Mouse (Mus musculus): ENCODE results near the gene Hspa8. TPM values are rescaled to one million over a fixed set of nuclear protein-coding genes. Genes with fewer than 3 reads are reported as not detected.

The Hspa8 gene
- polyA plus RNA-seq (2012; rRNA removed) (1,333 and 1,529 TPM in 2 replicates), polyA plus RNA-seq (2014; fragmentation: Nextera tagmentation; extraction: Ambion mirVana) (1,148 and 1,204 TPM in 2 replicates)

GRCm38 (mm10) chr9:40800675-40801612 is at the start of gene Hspa8:
Hspa8 (plus strand) TSS chr9:40800984.
- H3K9ac ChIP-seq (replicated peaks), result peak within 1 kb of the TSS; percentile 99
- peaks cover 38% of the 10 kb centered on the region for H3K36me3 ChIP-seq (replicated peaks; ENCODE audit: control insufficient read depth, insufficient read depth, low read depth)
- H3K4me3 ChIP-seq (ENCODE audit: insufficient read depth in 1 of 2, low read depth in 2 of 2, low read length in 2 of 2), result peak within 1 kb of the TSS; percentile 79 to 80
- DNase-seq (ENCODE audit: low read depth in 3 of 3, low spot score in 3 of 3) (peak; percentile 97 to 98 (median 97)), ATAC-seq (ENCODE audit: insufficient read depth) (peak; percentile 90)
- TF ChIP-seq EP300 (IDR thresholded peaks at IDR 0.05; ENCODE audit: low read depth) (no peak; the same call in none of the 2 replicates), CTCF (IDR thresholded peaks at IDR 0.05; ENCODE audit: low read depth) (peak; percentile 78)
- H3K27me3 ChIP-seq (ENCODE audit: control insufficient read depth, insufficient read depth, low read length), result no peaks in the 10 kb centered on the region
- no peaks in the 10 kb centered on the region for H3K9me3 ChIP-seq (ENCODE audit: control insufficient read depth, low read length)
- under 1% methylated on average over 82 of the region's 83 CpGs for WGBS (ENCODE audit: insufficient replicate concordance)
- H3K4me1 ChIP-seq (replicated peaks; ENCODE audit: control insufficient read depth in 2 of 2, insufficient read depth in 2 of 2, low read length in 1 of 2), result peaks cover 14 to 16% of the 10 kb centered on the region in 2 experiments
- H3K4me2 ChIP-seq (ENCODE audit: low read depth), result peak within 1 kb of the TSS; percentile 95
- peak within 1 kb of the TSS; percentile 92 for H3K27ac ChIP-seq

GRCm38 (mm10) chr9:40751749-40752148 is 49.0 kb upstream of the Hspa8 start:
- ATAC-seq (ENCODE audit: insufficient read depth) (no peak), DNase-seq (ENCODE audit: low read depth in 3 of 3, low spot score in 3 of 3) (no peak)
- no peak overlapping the region for H3K4me2 ChIP-seq (ENCODE audit: low read depth)
- no peaks in the 10 kb centered on the region for H3K4me1 ChIP-seq (replicated peaks; ENCODE audit: control insufficient read depth in 2 of 2, insufficient read depth in 2 of 2, low read length in 1 of 2)
- no peaks in the 10 kb centered on the region for H3K9me3 ChIP-seq (ENCODE audit: control insufficient read depth, low read length)
- H3K27me3 ChIP-seq (ENCODE audit: control insufficient read depth, insufficient read depth, low read length), result no peaks in the 10 kb centered on the region
- no peaks in the 10 kb centered on the region for H3K36me3 ChIP-seq (replicated peaks; ENCODE audit: control insufficient read depth, insufficient read depth, low read depth)
- no peak overlapping the region for H3K4me3 ChIP-seq (ENCODE audit: insufficient read depth in 1 of 2, low read depth in 2 of 2, low read length in 2 of 2)
- TF ChIP-seq EP300 (IDR thresholded peaks at IDR 0.05; ENCODE audit: low read depth) (no peak), CTCF (IDR thresholded peaks at IDR 0.05; ENCODE audit: low read depth) (peak; percentile 37)
- no peak overlapping the region for H3K9ac ChIP-seq (replicated peaks)
- H3K27ac ChIP-seq, result no peak overlapping the region
- WGBS (ENCODE audit: insufficient replicate concordance), result 51% methylated on average over 3 of the region's 3 CpGs

DNA sequence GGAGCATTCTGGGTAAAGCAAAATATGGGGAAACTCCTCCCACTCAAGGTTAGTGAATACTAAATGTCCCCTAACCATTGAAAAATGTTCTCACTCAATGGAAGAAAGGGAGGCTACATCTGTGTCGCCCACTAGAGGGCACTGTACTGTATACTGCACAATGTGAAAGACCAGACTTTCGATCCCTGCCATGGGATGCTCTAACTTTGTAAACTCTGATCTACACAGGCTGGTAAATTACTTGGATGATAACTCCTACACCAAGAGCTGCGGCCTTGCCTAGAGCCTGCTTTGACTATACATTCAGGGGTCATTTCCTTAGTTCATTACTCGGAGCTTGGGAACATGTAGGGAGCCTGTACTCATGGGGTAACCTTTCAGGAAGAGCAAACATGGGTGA is 44.4 kb upstream of the Hspa8 start:
- DNase-seq (ENCODE audit: low read depth in 3 of 3, low spot score in 3 of 3), result peak in 1 of 3 experiments; percentile 51
- no peak for TF ChIP-seq EP300 (IDR thresholded peaks at IDR 0.05; ENCODE audit: low read depth)
- peak; percentile 79 for TF ChIP-seq CTCF (IDR thresholded peaks at IDR 0.05; ENCODE audit: low read depth)
- H3K27me3 ChIP-seq (ENCODE audit: control insufficient read depth, insufficient read depth, low read length), result no peaks in the 10 kb centered on the region
- WGBS (ENCODE audit: insufficient replicate concordance), result 14% methylated on average over 4 of the region's 4 CpGs
- peak overlapping the region in 1 of 2 experiments; percentile 24; a peak in 2 of 4 replicates for H3K4me3 ChIP-seq (ENCODE audit: insufficient read depth in 1 of 2, low read depth in 2 of 2, low read length in 2 of 2)
- peak; percentile 39; the same call in 1 of the 2 replicates for ATAC-seq (ENCODE audit: insufficient read depth)
- no peak overlapping the region for H3K27ac ChIP-seq
- no peaks in the 10 kb centered on the region for H3K36me3 ChIP-seq (replicated peaks; ENCODE audit: control insufficient read depth, insufficient read depth, low read depth)
- no peaks in the 10 kb centered on the region for H3K9me3 ChIP-seq (ENCODE audit: control insufficient read depth, low read length)
- H3K4me1 ChIP-seq (replicated peaks; ENCODE audit: control insufficient read depth in 2 of 2, insufficient read depth in 2 of 2, low read length in 1 of 2), result peaks cover 0 to 6% of the 10 kb centered on the region in 2 experiments; a peak in 2 of 4 replicates
- no peak overlapping the region for H3K9ac ChIP-seq (replicated peaks)
- peak overlapping the region; percentile 42 for H3K4me2 ChIP-seq (ENCODE audit: low read depth)

GRCm38 (mm10) chr9:40757105-40757626 is 43.6 kb upstream of the Hspa8 start:
- WGBS (ENCODE audit: insufficient replicate concordance), result 20% methylated on average over 12 of the region's 12 CpGs

More at GRCm38 (mm10) chr9:40757105-40757626, 43.6 kb upstream of the Hspa8 start:
- H3K36me3 ChIP-seq (replicated peaks; ENCODE audit: control insufficient read depth, insufficient read depth, low read depth), result no peaks in the 10 kb centered on the region
- no peak overlapping the region for H3K4me3 ChIP-seq (ENCODE audit: insufficient read depth in 1 of 2, low read depth in 2 of 2, low read length in 2 of 2)
- peak; percentile 58; the same call in 1 of the 2 replicates for ATAC-seq (ENCODE audit: insufficient read depth)
- no peak for DNase-seq (ENCODE audit: low read depth in 3 of 3, low spot score in 3 of 3)
- no peaks in the 10 kb centered on the region for H3K27me3 ChIP-seq (ENCODE audit: control insufficient read depth, insufficient read depth, low read length)
- no peaks in the 10 kb centered on the region for H3K9me3 ChIP-seq (ENCODE audit: control insufficient read depth, low read length)
- no peak overlapping the region for H3K9ac ChIP-seq (replicated peaks)
- no peak overlapping the region for H3K27ac ChIP-seq
- peaks cover 0 to 6% of the 10 kb centered on the region in 2 experiments; a peak in 2 of 4 replicates for H3K4me1 ChIP-seq (replicated peaks; ENCODE audit: control insufficient read depth in 2 of 2, insufficient read depth in 2 of 2, low read length in 1 of 2)
- peak; percentile 52 for TF ChIP-seq CTCF (IDR thresholded peaks at IDR 0.05; ENCODE audit: low read depth)
- TF ChIP-seq EP300 (IDR thresholded peaks at IDR 0.05; ENCODE audit: low read depth), result no peak
- peak overlapping the region; percentile 42 for H3K4me2 ChIP-seq (ENCODE audit: low read depth)
